Mouse (Mus musculus) limb, embryonic 14.5 days (tissue): ENCODE data around the gene Inpp5f. TPM values are rescaled to one million over a fixed set of nuclear protein-coding genes. Genes with fewer than 3 reads are reported as not detected.

Source experiments
- ATAC-seq: fragments of 200-750 bp; cut with Nextera tagmentation; 2 replicates; pipeline ENCODE4 v1.8.0; 2017; ENCODE audit warnings: low read depth, moderate number of reproducible peaks, moderate TSS enrichment; ENCODE audit not compliant: low FRiP score
- DNase-seq: peaks from one replicate; pipeline ENCODE4 v3.0.0-alpha.2; 2015; ENCODE audit warnings: low spot score
- H3K27ac ChIP-seq: fragments of 300-500 bp; sonication (generic); replicated peaks from 2 replicates; pipeline ENCODE4 v1.5.1; 2014; ENCODE audit warnings: low read depth, mild to moderate bottlenecking, low read length, moderate library complexity, mixed read lengths
- H3K27me3 ChIP-seq: fragments of 300-500 bp; sonication (generic); 2 replicates; pipeline ENCODE4 v1.6.1; 2014; ENCODE audit warnings: low read length, mixed read lengths; ENCODE audit not compliant: control insufficient read depth, insufficient read depth
- H3K36me3 ChIP-seq: fragments of 300-500 bp; sonication (generic); 2 replicates; pipeline ENCODE4 v1.6.1; 2014; ENCODE audit warnings: mild to moderate bottlenecking, low read length, moderate library complexity, mixed read lengths; ENCODE audit not compliant: control insufficient read depth, insufficient read depth
- H3K4me1 ChIP-seq: fragments of 300-500 bp; sonication (generic); 2 replicates; pipeline ENCODE4 v1.6.1; 2014; ENCODE audit warnings: antibody characterized with exemption, low read length, mixed read lengths; ENCODE audit not compliant: control insufficient read depth, insufficient read depth
- H3K4me2 ChIP-seq: fragments of 300-500 bp; sonication (generic); replicated peaks from 2 replicates; pipeline ENCODE4 v1.6.1; 2014; ENCODE audit warnings: low read depth, mild to moderate bottlenecking, low read length, moderate library complexity; ENCODE audit not compliant: severe bottlenecking
- H3K4me3 ChIP-seq: fragments of 300-500 bp; sonication (generic); replicated peaks from 2 replicates; pipeline ENCODE4 v1.5.1; 2014; ENCODE audit warnings: low read length
- H3K9ac ChIP-seq: fragments of 300-500 bp; sonication (generic); 2 replicates; pipeline ENCODE4 v1.6.1; 2014; ENCODE audit warnings: mild to moderate bottlenecking, low read depth, low read length, moderate library complexity; ENCODE audit not compliant: severe bottlenecking
- H3K9me3 ChIP-seq: fragments of 300-500 bp; sonication (generic); 2 replicates; pipeline ENCODE4 v1.6.1; 2016; ENCODE audit warnings: low read length; ENCODE audit not compliant: control insufficient read depth
- POLR2A ChIP-seq: fragments of 200-500 bp; IDR thresholded peaks from 2 replicates; pipeline ENCODE4 v1.8.0; 2012; ENCODE audit warnings: inconsistent platforms, mild to moderate bottlenecking, moderate library complexity, borderline replicate concordance; ENCODE audit not compliant: insufficient read depth, insufficient read length; ENCODE audit errors: extremely low read depth
- WGBS: fragments of 180-500 bp; shearing (Covaris S2); extraction: QIAGEN DNeasy Blood & Tissue Kit; methylation state at CpG from one replicate; pipeline ENCODE4 v1.1.7; 2014; 5-methylcytosine and 5-hydroxymethylcytosine counted together
- polyA plus RNA-seq, 2 experiments: library from polyadenylated mRNA; depleted of rRNA in 1 of 2; stranded (reverse) in 1 of 2; unstranded in 1 of 2; fragments of >200 nt; fragmentation: Nextera tagmentation in 1 of 2; extraction: Ambion mirVana in 1 of 2; gene quantifications; 2 replicates each; pipeline versions ENCODE4 v1.2.1 to v1.2.3; 2012 to 2014

Gene Inpp5f
- polyA plus RNA-seq, 2 experiments = 10.9 to 20.2 TPM

- Histone ChIP-seq H3K36me3 (no peaks in the 10 kb centered on the region), H3K27me3 (no peaks in the 10 kb centered on the region), H3K9me3 (no peaks in the 10 kb centered on the region), H3K9ac (no peak overlapping the region), H3K4me1 (peaks cover 9% of the 10 kb centered on the region; the same call in 1 of the 2 replicates), H3K4me3 (no peak overlapping the region), H3K27ac (no peak overlapping the region), H3K4me2 (no peak overlapping the region)
- TF ChIP-seq POLR2A = no peak
- 72% methylated on average over 4 of the region's 4 CpGs for WGBS
- no peak for ATAC-seq
- DNase-seq = no peak
Measured at GRCm38 (mm10) chr7:128587334-128587933, 23.7 kb upstream of the Inpp5f start.

DNA sequence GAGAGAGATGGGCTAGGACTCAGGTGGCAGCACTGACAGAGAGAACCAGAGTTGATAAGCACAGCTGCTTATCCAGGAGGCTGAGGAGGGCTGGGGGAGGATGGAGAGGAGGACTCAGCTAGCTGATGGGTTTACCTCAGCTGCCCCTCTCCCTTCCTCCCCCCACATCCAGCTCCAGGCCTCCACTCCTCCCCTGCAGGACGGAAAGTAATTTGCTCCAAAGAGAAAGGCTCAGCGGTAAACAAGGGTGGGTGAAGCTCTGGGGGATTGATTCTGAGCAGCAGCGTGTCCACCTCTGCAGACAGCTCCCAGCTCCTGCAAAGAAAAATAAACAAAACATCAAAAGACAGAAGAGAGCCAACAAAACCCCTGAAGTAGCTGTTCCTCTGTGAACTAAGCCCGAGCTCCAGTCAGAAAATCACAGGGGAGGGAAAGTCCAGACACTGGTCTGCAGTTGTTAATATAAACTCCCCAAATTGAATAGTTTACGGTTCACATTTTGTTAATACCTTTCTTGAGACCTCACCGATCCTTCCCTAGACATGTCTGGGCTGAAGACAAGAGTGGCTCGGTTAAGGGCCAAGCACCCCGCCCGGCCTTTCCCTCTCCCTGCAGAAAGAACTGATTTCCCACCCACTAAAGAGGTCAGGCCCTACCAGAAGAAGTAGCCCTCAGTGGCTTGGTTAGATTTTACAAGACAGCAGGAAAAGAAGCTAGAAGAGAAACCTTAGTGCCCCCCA, 19.6 kb upstream of the Inpp5f start:
- Histone ChIP-seq H3K4me2 (peak overlapping the region; percentile 46; the same call in 1 of the 2 replicates), H3K4me3 (no peak overlapping the region)
- no peak for ATAC-seq

DNA sequence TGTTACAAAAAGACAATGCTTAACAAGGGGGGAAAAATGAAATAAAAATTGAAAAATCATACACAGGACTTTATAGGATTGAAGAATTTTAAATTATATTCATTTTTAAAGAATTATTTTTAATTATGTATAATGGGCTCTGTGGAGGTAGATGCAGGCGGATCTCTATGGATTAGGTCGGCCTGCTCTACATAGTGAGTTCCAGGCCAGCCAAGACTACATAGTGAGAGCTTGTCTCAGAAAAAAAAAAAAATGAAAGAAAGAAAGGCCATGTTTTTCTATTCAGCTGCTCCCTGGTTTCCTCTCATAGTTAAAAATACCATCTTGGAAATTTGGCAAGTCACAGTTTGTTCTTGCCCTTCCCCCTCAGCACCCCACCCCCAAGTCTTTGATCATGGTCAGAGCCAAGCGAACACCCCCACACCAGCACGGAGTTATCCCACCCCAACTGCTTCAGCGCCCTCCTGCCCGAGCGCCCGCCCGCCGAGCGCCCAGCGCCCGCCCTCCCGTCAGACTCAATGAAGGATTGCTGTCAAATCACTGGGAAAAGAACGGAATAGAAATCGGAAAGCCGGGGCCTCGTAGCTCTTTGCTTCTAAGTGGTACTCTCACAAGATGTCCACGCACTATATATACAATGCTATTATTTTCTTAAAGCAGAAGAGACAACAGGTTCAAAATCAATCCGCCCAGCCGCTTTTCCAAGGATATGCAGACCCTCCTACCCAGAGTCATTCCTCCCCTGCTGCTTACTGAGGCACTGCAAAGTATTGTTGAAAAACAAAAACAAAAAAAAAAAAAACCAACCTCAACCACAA, 18.8 kb upstream of the Inpp5f start:
- peaks cover 6% of the 10 kb centered on the region for H3K9me3 ChIP-seq
- H3K27me3 ChIP-seq = no peaks in the 10 kb centered on the region
- no peaks in the 10 kb centered on the region for H3K36me3 ChIP-seq
- peak overlapping the region; percentile 42 for H3K9ac ChIP-seq
- WGBS = 11% methylated on average over 21 of the region's 21 CpGs
- DNase-seq (no peak), ATAC-seq (peak; percentile 50)
- no peak for TF ChIP-seq POLR2A
- peak overlapping the region; percentile 35; the same call in 1 of the 2 replicates for H3K27ac ChIP-seq
- H3K4me1 ChIP-seq = peaks cover 9% of the 10 kb centered on the region; the same call in 1 of the 2 replicates
- H3K4me2 ChIP-seq = peak overlapping the region; percentile 46
- H3K4me3 ChIP-seq = peak overlapping the region; percentile 24

More for the DNA sequence above, 19.6 kb upstream of the Inpp5f start:
- Histone ChIP-seq H3K9me3 (0 out of 2 replicates have a peak, but pooled peaks cover under 1% of the 10 kb centered on the region), H3K27ac (no peak overlapping the region), H3K4me1 (peaks cover 9% of the 10 kb centered on the region; the same call in 1 of the 2 replicates), H3K9ac (no peak overlapping the region; the same call in 1 of the 2 replicates), H3K27me3 (no peaks in the 10 kb centered on the region), H3K36me3 (no peaks in the 10 kb centered on the region)
- 9% methylated on average over 9 of the region's 9 CpGs for WGBS
- DNase-seq = no peak
- no peak for TF ChIP-seq POLR2A

- peaks cover 6% of the 10 kb centered on the region for H3K9me3 ChIP-seq
- H3K27ac ChIP-seq = no peak overlapping the region; the same call in 1 of the 2 replicates
- no peak for TF ChIP-seq POLR2A
- H3K4me1 ChIP-seq = peaks cover 9% of the 10 kb centered on the region; the same call in 1 of the 2 replicates
- no peak overlapping the region for H3K4me3 ChIP-seq
- DNase-seq (no peak), ATAC-seq (no peak)
- H3K9ac ChIP-seq = no peak overlapping the region
- peak overlapping the region; percentile 46; the same call in 1 of the 2 replicates for H3K4me2 ChIP-seq
- H3K36me3 ChIP-seq = no peaks in the 10 kb centered on the region
- WGBS = 7% methylated on average over 6 of the region's 6 CpGs
- no peaks in the 10 kb centered on the region for H3K27me3 ChIP-seq
Measured at GRCm38 (mm10) chr7:128592936-128593241, 18.2 kb upstream of the Inpp5f start.

DNA sequence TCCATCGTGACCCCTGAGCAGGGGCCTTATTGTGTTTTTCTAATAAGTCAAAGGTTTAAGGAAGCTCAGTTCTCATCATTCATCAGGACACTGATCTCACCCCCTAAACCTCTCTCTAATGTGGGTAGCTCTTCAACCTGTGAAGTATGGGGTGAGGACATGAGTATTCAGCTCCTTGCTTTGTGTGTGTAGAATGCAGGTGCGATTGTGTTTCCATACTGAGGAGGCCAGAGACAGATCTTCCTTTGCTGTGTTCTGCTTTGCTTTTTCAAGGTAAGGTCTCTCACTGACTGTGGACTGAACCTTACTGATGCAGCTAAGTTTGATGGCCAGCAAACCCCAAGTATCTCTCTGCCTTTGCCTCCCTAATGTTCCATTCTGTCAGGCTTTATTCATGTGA, 14.9 kb upstream of the Inpp5f start:
- no peak overlapping the region for H3K27ac ChIP-seq
- DNase-seq = no peak
- no peaks in the 10 kb centered on the region for H3K36me3 ChIP-seq
- no peak overlapping the region for H3K4me3 ChIP-seq
- TF ChIP-seq POLR2A = no peak
- H3K4me2 ChIP-seq = no peak overlapping the region
- WGBS = 91% methylated on average over 2 of the region's 2 CpGs
- ATAC-seq = no peak
- peaks cover 8% of the 10 kb centered on the region; the same call in 1 of the 2 replicates for H3K4me1 ChIP-seq
- H3K27me3 ChIP-seq = no peaks in the 10 kb centered on the region
- peaks cover 6% of the 10 kb centered on the region for H3K9me3 ChIP-seq
- H3K9ac ChIP-seq = no peak overlapping the region
